Mouse (Mus musculus): ENCODE data around the gene Add2.

- TF ChIP-seq CTCF (IDR thresholded peaks at IDR 0.05; ENCODE audit: low read depth, low read length), result no peak
- TF ChIP-seq POLR2A (IDR thresholded peaks at IDR 0.05; ENCODE audit: borderline replicate concordance, low read depth, low read length), result no peak
Observed at GRCm38 (mm10) chr6:86069856-86070255, 41.4 kb downstream of the Add2 start.
